Mouse (Mus musculus): ENCODE data around the gene Dnaaf2. TPM values are rescaled to one million over a fixed set of nuclear protein-coding genes. Genes with fewer than 3 reads are reported as not detected.

The Dnaaf2 gene
- total and polyA plus RNA-seq, 2 experiments from 2014 or later = 6.8 to 9.4 TPM

GRCm38 (mm10) chr12:69198985-69199384 is 756 bp upstream of the Dnaaf2 start:
- peak overlapping the region; percentile 96 for H3K4me2 ChIP-seq (ENCODE audit: low read depth)
- DNase-seq = no peak
- peaks cover 9% of the 10 kb centered on the region; the same call in 1 of the 2 replicates for H3K36me3 ChIP-seq (ENCODE audit: insufficient read depth)
- no peak overlapping the region for H3K27ac ChIP-seq (ENCODE audit: low read depth, low read length)
- H3K4me1 ChIP-seq (ENCODE audit: insufficient read depth) = peaks cover 17% of the 10 kb centered on the region
- no peak for TF ChIP-seq CTCF (IDR thresholded peaks at IDR 0.05; ENCODE audit: low read depth)
- H3K9me3 ChIP-seq (ENCODE audit: low read length) = no peaks in the 10 kb centered on the region
- ATAC-seq = no peak
- H3K9ac ChIP-seq = no peak overlapping the region
- no peak overlapping the region for H3K4me3 ChIP-seq (ENCODE audit: low read depth, low read length)
- H3K27me3 ChIP-seq (ENCODE audit: insufficient read depth, low read length) = no peaks in the 10 kb centered on the region

DNA sequence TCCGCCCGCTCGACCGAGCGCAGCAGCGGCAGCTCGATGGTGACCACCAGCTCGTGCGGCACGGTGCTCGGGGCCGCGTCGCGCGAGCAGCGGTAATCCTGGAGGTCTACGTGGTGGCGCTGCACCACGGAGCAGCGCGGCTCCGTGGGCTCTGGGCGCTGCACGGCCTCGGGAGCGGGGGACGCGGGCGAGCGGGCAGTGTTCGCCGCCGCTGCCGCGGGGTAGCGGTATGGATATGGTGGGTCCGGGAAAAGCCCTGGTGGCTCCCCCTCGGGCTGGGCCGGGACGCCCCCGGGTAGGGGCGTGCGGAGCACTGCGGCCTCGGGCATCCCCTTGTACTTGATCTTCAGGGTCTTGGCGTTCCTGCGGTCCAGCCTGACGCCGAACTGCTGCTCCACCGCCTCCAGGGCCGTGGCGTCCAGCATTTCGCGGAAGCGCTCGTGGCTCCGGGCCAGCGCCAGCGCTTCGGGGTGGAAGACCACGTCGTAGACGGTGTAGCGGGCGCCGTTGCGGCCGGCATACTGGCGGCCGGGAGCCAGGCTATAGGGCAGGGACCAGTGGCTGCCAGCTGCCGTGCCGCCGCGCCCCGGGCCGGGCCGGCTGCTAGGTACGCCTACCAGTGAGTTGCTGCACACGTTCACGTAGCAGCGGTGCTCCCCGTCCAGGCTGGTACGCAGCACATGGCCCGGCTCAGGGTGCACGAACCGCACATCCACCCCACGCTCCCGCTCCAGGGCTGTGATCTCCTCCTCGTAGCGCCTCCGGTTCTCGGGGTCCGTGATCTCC is 658 bp downstream of the Dnaaf2 start:
- 4% methylated on average over 91 of the region's 94 CpGs for WGBS
- ATAC-seq = peak; percentile 77
- DNase-seq = peak; percentile 60
- H3K27ac ChIP-seq (ENCODE audit: low read depth, low read length) = peak overlapping the region; percentile 94
- peak overlapping the region; percentile 88 for H3K9ac ChIP-seq
- peak overlapping the region; percentile 94 for H3K4me3 ChIP-seq (ENCODE audit: low read depth, low read length)
- H3K9me3 ChIP-seq (ENCODE audit: low read length) = no peaks in the 10 kb centered on the region
- H3K36me3 ChIP-seq (ENCODE audit: insufficient read depth) = peaks cover 9% of the 10 kb centered on the region; the same call in 1 of the 2 replicates
- peak overlapping the region; percentile 96 for H3K4me2 ChIP-seq (ENCODE audit: low read depth)
- peaks cover 17% of the 10 kb centered on the region for H3K4me1 ChIP-seq (ENCODE audit: insufficient read depth)
- 0 out of 2 replicates have a peak, but pooled peaks have one; percentile 19 for TF ChIP-seq CTCF (IDR thresholded peaks at IDR 0.05; ENCODE audit: low read depth)
- H3K27me3 ChIP-seq (ENCODE audit: insufficient read depth, low read length) = no peaks in the 10 kb centered on the region

DNA sequence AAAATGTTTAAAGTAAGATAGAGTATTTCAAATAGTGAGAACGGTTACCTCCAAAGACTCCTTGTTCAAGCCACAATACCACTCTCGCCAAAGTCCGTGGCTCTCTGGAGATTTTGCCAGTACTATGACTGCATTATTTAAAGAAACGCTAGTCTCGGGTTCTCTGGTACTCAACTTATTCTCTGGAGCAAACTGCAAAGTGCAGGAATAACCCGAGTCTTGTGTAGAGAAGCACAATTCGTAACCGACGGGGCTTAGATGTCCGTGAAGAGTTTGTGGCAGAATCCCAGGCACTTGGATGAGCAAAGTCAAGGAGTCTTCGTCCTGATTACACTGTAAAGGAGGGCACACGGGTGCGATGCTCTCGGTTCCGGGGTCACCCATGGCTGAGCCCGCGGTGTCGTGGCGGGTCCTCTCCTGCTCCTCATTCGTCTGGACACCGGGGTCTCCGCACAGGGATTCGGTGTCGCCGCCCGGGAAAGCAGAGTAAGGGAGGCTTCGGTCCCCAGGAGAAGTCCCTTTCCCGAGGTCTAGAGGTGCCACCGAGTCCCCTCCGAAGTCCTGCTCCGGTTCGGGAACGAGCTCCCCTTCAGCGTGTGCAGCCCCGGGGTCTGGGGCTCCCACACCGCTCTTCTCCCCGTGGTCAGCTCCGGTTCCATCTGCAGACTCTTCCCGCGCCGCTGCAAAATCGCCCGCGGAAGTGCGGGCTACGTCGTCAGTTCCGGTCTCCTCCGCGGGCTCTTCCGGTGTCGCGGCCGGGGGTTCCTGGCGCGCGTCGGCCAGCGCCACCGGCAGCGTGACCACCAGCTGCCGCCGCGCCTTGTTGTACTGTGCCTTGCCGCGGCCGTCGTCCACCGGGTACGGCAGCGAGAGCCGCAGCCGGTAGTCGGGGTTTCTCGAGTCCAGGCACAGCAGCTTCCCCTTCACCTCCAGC is 1.5 kb downstream of the Dnaaf2 start, which contains the start of gene Gm49383:
Gene Gm49383 (minus strand): TSS at position 661 of the 934 bp plus-strand sequence.
- peak within 1 kb of the TSS; percentile 88 for H3K9ac ChIP-seq
- H3K27ac ChIP-seq (ENCODE audit: low read depth, low read length) = peak within 1 kb of the TSS; percentile 94
- H3K9me3 ChIP-seq (ENCODE audit: low read length) = no peaks in the 10 kb centered on the region
- peaks cover 17% of the 10 kb centered on the region for H3K4me1 ChIP-seq (ENCODE audit: insufficient read depth)
- H3K4me2 ChIP-seq (ENCODE audit: low read depth) = peak within 1 kb of the TSS; percentile 96
- no peak; the same call in 1 of the 2 replicates for TF ChIP-seq CTCF (IDR thresholded peaks at IDR 0.05; ENCODE audit: low read depth)
- H3K27me3 ChIP-seq (ENCODE audit: insufficient read depth, low read length) = no peaks in the 10 kb centered on the region
- H3K4me3 ChIP-seq (ENCODE audit: low read depth, low read length) = peak within 1 kb of the TSS; percentile 94
- WGBS = under 1% methylated on average over 72 of the region's 75 CpGs
- ATAC-seq = peak; percentile 85
- peaks cover 9% of the 10 kb centered on the region; the same call in 1 of the 2 replicates for H3K36me3 ChIP-seq (ENCODE audit: insufficient read depth)
- peak; percentile 88 for DNase-seq

- H3K27me3 ChIP-seq (ENCODE audit: insufficient read depth, low read length) = no peaks in the 10 kb centered on the region
- no peak for TF ChIP-seq CTCF (IDR thresholded peaks at IDR 0.05; ENCODE audit: low read depth)
- DNase-seq (no peak), ATAC-seq (no peak)
- no peak overlapping the region for H3K9ac ChIP-seq
- H3K4me1 ChIP-seq (ENCODE audit: insufficient read depth) = peaks cover 6% of the 10 kb centered on the region; the same call in 1 of the 2 replicates
- H3K9me3 ChIP-seq (ENCODE audit: low read length) = no peaks in the 10 kb centered on the region
- H3K4me2 ChIP-seq (ENCODE audit: low read depth) = no peak overlapping the region
- H3K27ac ChIP-seq (ENCODE audit: low read depth, low read length) = no peak overlapping the region
- H3K4me3 ChIP-seq (ENCODE audit: low read depth, low read length) = no peak overlapping the region
- peaks cover 4% of the 10 kb centered on the region; the same call in 1 of the 2 replicates for H3K36me3 ChIP-seq (ENCODE audit: insufficient read depth)
- WGBS = 91% methylated on average over 2 of the region's 2 CpGs
Measured at GRCm38 (mm10) chr12:69192637-69193036, 5.6 kb downstream of the Dnaaf2 start.

DNA sequence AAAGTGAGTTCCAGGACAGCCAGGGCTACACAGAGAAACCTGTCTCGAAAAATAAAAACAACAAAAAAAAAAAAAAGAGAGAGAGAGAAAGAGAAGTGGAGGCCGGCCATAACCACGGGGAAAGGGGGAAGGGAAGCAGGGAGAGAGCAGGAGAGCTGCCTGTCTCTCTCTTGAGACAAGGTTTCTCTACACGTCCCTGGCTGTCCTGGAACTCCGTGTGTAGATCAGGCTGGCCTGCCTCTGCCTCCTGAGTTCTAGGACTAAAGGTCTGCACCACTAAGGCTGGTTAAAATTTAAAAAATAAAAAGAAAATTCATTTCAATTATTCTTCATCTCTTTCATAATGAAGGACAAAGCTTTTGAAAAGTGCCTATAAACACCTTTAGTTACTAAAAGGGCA is 6.8 kb downstream of the Dnaaf2 start:
- no peak for DNase-seq
- no peak overlapping the region for H3K4me2 ChIP-seq (ENCODE audit: low read depth)
- H3K27me3 ChIP-seq (ENCODE audit: insufficient read depth, low read length) = no peaks in the 10 kb centered on the region
- no peak for TF ChIP-seq CTCF (IDR thresholded peaks at IDR 0.05; ENCODE audit: low read depth)
- H3K9me3 ChIP-seq (ENCODE audit: low read length) = no peaks in the 10 kb centered on the region
- H3K4me1 ChIP-seq (ENCODE audit: insufficient read depth) = peaks cover 11% of the 10 kb centered on the region; the same call in 1 of the 2 replicates
- H3K4me3 ChIP-seq (ENCODE audit: low read depth, low read length) = no peak overlapping the region
- no peak overlapping the region for H3K27ac ChIP-seq (ENCODE audit: low read depth, low read length)
- H3K36me3 ChIP-seq (ENCODE audit: insufficient read depth) = peaks cover 4% of the 10 kb centered on the region; the same call in 1 of the 2 replicates
- 94% methylated on average over 5 of the region's 5 CpGs for WGBS
- ATAC-seq = no peak
- H3K9ac ChIP-seq = no peak overlapping the region

DNA sequence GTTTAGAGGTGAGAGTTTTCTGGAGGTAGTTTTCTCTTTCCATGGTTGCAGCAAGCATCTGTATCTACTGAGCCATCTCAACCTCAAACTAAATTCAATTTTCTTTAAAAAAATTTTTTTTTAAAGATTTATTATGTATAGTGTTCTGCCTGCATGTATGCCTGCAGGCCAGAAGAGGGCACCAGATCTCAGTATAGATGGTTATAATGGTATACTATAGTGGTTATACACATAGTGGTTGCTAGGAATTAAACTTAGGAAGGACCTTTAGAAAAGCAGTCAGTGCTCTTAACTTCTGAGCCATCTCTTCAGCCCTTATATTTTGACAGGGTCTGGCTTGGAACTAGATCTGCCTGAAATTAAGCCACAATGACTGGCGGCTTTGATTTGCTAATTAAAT is 7.7 kb downstream of the Dnaaf2 start:
- TF ChIP-seq CTCF (IDR thresholded peaks at IDR 0.05; ENCODE audit: low read depth) = peak; percentile 49
- ATAC-seq (peak; percentile 50; the same call in 1 of the 2 replicates), DNase-seq (no peak)
- Histone ChIP-seq H3K27me3 (ENCODE audit: insufficient read depth, low read length) (no peaks in the 10 kb centered on the region), H3K4me1 (ENCODE audit: insufficient read depth) (peaks cover 9% of the 10 kb centered on the region), H3K27ac (ENCODE audit: low read depth, low read length) (no peak overlapping the region), H3K36me3 (ENCODE audit: insufficient read depth) (peaks cover 4% of the 10 kb centered on the region; the same call in 1 of the 2 replicates), H3K9ac (no peak overlapping the region), H3K4me2 (ENCODE audit: low read depth) (no peak overlapping the region), H3K9me3 (ENCODE audit: low read length) (no peaks in the 10 kb centered on the region), H3K4me3 (ENCODE audit: low read depth, low read length) (no peak overlapping the region)
- 97% methylated on average over 1 of the region's 1 CpGs for WGBS
